Mouse (Mus musculus) spleen, postnatal 36 days (tissue): ENCODE measurements around the gene Oas1f.
A peak's percentile ranks its signal among the peaks of the same experiment; 100 is the strongest.
"Not testable (repeated sequence)": the region's sequence is repeated elsewhere in the genome, so short reads cannot be mapped to it uniquely, and the experiment has no call there.

Experiments
- DNase-seq, 2 experiments: peaks; one replicate each; pipeline ENCODE4 v3.0.0; 2022; ENCODE audit warnings: low spot score in 2 of 2, mixed read lengths in 1 of 2

The Oas1f gene

GRCm38 (mm10) chr5:120847067-120847466 is at the start of gene Oas1f:
Gene Oas1f (plus strand): TSS chr5:120847367.
- DNase-seq = no peak

GRCm38 (mm10) chr5:120798147-120798546 is 49.0 kb upstream of the Oas1f start:
- DNase-seq = not testable (repeated sequence)

- DNase-seq = peak in 1 of 2 experiments; percentile 39
These were observed 48.2 kb upstream of the Oas1f start for GRCm38 (mm10) chr5:120798943-120799342.

- DNase-seq = no peak
These were observed 43.6 kb upstream of the Oas1f start for GRCm38 (mm10) chr5:120803596-120803995.

GRCm38 (mm10) chr5:120806458-120806857 is 40.7 kb upstream of the Oas1f start:
- DNase-seq = peak; percentile 31 to 58

GRCm38 (mm10) chr5:120809171-120809570 is 38.0 kb upstream of the Oas1f start:
- no peak for DNase-seq

GRCm38 (mm10) chr5:120811951-120812819 is 35.0 kb upstream of the Oas1f start, which contains the start of gene Oas1c:
Gene Oas1c (minus strand): TSS chr5:120812514.
- peak; percentile 85 to 88 for DNase-seq

- no peak for DNase-seq
These were observed 34.1 kb upstream of the Oas1f start for GRCm38 (mm10) chr5:120813023-120813422.

GRCm38 (mm10) chr5:120815949-120816348 is 31.2 kb upstream of the Oas1f start:
- peak; percentile 25 to 53 for DNase-seq

GRCm38 (mm10) chr5:120818999-120819398 is 28.2 kb upstream of the Oas1f start:
- DNase-seq = no peak

GRCm38 (mm10) chr5:120831031-120831430 is 16.1 kb upstream of the Oas1f start:
- DNase-seq = no peak

GRCm38 (mm10) chr5:120833335-120834280 is 13.6 kb upstream of the Oas1f start:
- no peak for DNase-seq

- DNase-seq = peak in 1 of 2 experiments; percentile 20
These were observed 10.2 kb upstream of the Oas1f start for GRCm38 (mm10) chr5:120836731-120837585.

- DNase-seq = no peak
These were observed 2.5 kb upstream of the Oas1f start for GRCm38 (mm10) chr5:120844713-120845112.

GRCm38 (mm10) chr5:120849601-120850136 is 2.5 kb downstream of the Oas1f start:
- DNase-seq = peak in 1 of 2 experiments; percentile 11

GRCm38 (mm10) chr5:120859241-120859640 is 12.1 kb downstream of the Oas1f start:
- DNase-seq = no peak

- no peak for DNase-seq
These were observed 14.0 kb downstream of the Oas1f start, which contains the start of gene Oas1h for GRCm38 (mm10) chr5:120861121-120861520. Gene Oas1h (plus strand): TSS chr5:120861421.

GRCm38 (mm10) chr5:120865336-120865860 is 18.2 kb downstream of the Oas1f start:
- DNase-seq = peak in 1 of 2 experiments; percentile 17

GRCm38 (mm10) chr5:120869436-120870015 is 22.4 kb downstream of the Oas1f start:
- no peak for DNase-seq

GRCm38 (mm10) chr5:120870081-120870480 is 22.9 kb downstream of the Oas1f start:
- no peak for DNase-seq
